Mouse (Mus musculus): Measurements from ENCODE around the gene Mrpl4.
"Not testable (repeated sequence)": the region's sequence is repeated elsewhere in the genome, so short reads cannot be mapped to it uniquely, and the experiment has no call there.

Gene Mrpl4

GRCm38 (mm10) chr9:21039779-21040178, 37.2 kb downstream of the Mrpl4 start:
- DNase-seq (ENCODE audit: low spot score in 2 of 2) = no peak

GRCm38 (mm10) chr9:21041308-21041707, 38.8 kb downstream of the Mrpl4 start:
- DNase-seq (ENCODE audit: low spot score in 2 of 2) = no peak

- DNase-seq (ENCODE audit: low spot score in 2 of 2) = no peak
Observed at GRCm38 (mm10) chr9:21043563-21043962, 41.0 kb downstream of the Mrpl4 start.

- not testable (repeated sequence) for DNase-seq (ENCODE audit: low spot score in 2 of 2)
Observed at GRCm38 (mm10) chr9:21044785-21045184, 42.2 kb downstream of the Mrpl4 start.

GRCm38 (mm10) chr9:21045235-21045634, 42.7 kb downstream of the Mrpl4 start:
- no peak for DNase-seq (ENCODE audit: low spot score in 2 of 2)

- no peak for DNase-seq (ENCODE audit: low spot score in 2 of 2)
Observed at GRCm38 (mm10) chr9:21051578-21051977, 49.0 kb downstream of the Mrpl4 start.

All from spleen, postnatal 14 days (tissue).